Mouse (Mus musculus): ENCODE results near the gene Zfp277. TPM values are rescaled to one million over a fixed set of nuclear protein-coding genes. Genes with fewer than 3 reads are reported as not detected.

The Zfp277 gene
- polyA plus RNA-seq, 1 experiment from 2014 or later: 20.1 TPM

DNA sequence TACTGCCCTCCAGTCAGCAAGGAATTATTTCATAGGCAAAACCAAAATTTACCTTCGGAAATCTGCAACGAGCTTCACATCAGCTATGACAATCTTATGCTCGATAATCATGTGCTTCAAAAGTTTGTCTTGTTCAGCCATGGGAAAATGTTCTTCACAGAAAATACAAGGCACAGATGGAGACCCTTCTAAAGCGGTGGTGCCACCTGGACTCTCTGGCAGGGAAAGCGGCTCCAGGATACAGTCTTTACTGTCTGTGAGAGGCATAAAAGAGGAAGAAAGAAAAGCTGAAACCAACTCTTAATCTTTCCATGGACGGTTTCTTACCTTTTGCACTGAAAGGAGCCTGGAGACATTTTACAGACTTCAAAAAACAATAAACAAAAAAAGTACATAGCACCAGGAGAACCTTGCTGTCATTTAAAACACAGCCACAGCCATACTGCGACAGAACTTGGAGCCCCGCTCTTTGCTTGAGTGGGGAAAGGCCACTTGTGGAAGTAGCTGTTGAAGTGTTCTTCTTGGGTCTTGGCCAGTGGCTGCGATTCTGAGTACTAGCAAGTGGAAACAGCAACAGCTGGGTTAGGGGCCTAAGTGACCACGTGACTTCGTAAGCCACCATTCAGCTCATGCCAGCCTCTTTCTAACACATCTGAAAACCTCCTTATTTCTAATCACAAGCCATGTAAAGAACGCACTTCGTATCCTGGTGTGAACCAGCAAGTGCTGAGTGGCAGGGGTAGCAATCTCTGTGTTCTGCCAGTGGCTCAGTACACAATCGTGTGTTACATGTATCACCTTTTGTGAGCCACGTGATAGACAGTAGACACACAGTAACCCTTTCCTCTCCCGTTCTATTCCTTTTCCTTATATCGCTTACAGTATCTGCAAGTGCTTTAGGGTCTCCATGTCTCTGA, 66.8 kb downstream of the Zfp277 start:
- no peak for DNase-seq (ENCODE audit: low read depth, low spot score)
- POLR2A ChIA-PET: no interaction called here
- ATAC-seq: no peak
- no peaks in the 10 kb centered on the region for H3K27me3 ChIP-seq
- in situ Hi-C loops (cut with MboI; ENCODE audit: low pct_unique_long_range_greater_than_20kb): no loop called here
- CTCF ChIA-PET: interaction anchor here (1.1 to 3.4 kb wide), 2 partner anchors 9 to 10 kb away, joined by 3 to 12 read pairs; no protein-coding TSS in a partner anchor
- no peak for TF ChIP-seq CTCF (IDR thresholded peaks at IDR 0.05)

DNA sequence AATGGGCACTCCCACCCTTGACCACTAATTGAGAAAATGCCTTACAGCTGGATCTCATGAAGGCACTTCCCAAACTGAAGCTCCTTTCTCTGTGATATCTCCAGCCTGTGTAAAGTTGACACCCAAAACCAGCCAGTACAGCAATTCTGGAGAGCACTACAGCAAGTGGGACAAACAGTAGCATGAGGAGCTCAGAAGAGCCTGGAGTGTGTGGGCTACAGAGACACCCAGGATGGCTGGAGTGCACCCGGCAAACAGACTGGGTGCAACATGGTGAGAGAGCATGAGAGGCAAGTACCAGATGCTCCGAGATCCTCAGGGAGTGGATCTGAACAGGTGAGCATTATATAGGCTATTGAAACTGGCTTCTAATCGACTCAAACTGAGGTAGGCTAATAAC, 93.8 kb downstream of the Zfp277 start:
- in situ Hi-C loops (cut with MboI; ENCODE audit: low pct_unique_long_range_greater_than_20kb): no loop called here
- POLR2A ChIA-PET: no interaction called here
- no peak for TF ChIP-seq CTCF (IDR thresholded peaks at IDR 0.05)
- CTCF ChIA-PET: interaction anchor here (2.2 kb wide), 1 partner anchor 18 kb away, joined by 6 read pairs; no protein-coding TSS in a partner anchor
- ATAC-seq: no peak
- no peaks in the 10 kb centered on the region for H3K27me3 ChIP-seq
- no peak for DNase-seq (ENCODE audit: low read depth, low spot score)

DNA sequence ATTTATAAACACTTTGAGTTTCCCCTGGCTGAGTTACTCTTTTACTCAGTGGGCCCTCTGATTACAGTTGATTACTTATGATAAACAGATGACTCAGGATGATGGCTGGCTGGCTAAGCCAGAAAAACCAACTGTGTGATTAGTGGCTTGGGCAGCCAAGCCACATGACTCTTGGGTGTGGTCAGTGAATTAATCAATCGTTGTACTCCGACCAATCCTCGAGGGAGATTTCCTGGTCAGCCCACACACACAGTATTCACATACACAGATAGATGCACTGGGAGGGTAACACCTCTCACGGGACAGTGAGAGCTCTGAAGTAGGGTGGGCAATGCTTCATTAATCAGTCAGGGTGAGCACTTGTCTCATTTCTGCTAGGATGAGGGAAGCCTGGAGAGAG, 97.5 kb downstream of the Zfp277 start:
- CTCF ChIA-PET: no interaction called here
- no peaks in the 10 kb centered on the region for H3K27me3 ChIP-seq
- no peak for TF ChIP-seq CTCF (IDR thresholded peaks at IDR 0.05)
- in situ Hi-C loops (cut with MboI; ENCODE audit: low pct_unique_long_range_greater_than_20kb): no loop called here
- POLR2A ChIA-PET: no interaction called here
- peak; percentile 17 for DNase-seq (ENCODE audit: low read depth, low spot score)
- peak; percentile 21 for ATAC-seq

DNA sequence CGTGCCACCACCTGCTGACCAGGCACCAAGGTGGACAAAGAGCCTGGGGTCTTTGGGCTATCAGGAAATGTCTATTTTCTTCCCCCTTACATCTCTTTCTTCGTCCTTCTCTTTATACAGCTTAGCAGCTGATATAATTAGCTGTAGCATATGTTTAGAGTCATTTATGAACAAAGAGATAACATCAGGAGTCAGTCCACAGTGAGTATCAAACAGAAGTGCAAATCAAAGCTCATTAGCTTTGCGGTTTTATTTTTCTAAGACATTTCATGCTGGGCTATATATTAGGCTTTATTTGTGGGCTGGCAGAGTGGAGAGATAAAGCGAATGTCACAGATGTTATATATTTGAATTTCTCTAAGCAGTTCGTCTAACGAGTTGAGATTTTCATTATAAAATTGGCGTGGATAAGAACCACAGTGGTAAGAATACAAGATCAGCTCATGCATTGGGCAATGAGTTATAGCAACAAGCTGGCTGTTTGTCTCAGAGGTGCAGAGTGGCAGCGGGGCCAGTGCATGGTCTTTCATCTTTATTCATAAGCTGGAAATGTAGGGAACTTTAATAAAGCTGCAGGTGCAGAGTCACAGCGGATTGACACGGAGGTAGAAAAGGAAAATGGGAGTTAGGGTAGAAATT, 98.5 kb downstream of the Zfp277 start:
- ATAC-seq (no peak), DNase-seq (ENCODE audit: low read depth, low spot score) (no peak)
- in situ Hi-C loops (cut with MboI; ENCODE audit: low pct_unique_long_range_greater_than_20kb): no loop called here
- POLR2A ChIA-PET: no interaction called here
- no peaks in the 10 kb centered on the region for H3K27me3 ChIP-seq
- no peak for TF ChIP-seq CTCF (IDR thresholded peaks at IDR 0.05)
- CTCF ChIA-PET: no interaction called here

DNA sequence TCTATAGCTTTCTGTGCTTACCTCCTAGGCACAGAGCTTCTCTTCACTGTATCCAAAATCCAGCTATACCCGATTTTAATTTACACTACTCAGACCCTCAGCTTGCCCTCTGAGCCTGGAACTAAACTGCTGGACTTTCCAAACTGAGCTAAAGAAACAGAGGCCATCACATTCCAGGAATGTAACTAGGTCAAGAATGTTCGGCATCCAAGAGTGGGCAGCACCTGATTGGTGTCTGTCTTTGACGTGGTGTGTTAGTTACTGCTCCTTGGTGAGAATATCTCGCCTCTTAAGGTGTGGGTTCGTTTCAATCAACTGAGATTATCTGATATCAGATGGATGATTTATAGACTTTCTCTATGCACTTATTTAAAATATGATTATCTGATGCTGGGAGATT, 104.3 kb downstream of the Zfp277 start:
- no peak for TF ChIP-seq CTCF (IDR thresholded peaks at IDR 0.05)
- H3K27me3 ChIP-seq: no peaks in the 10 kb centered on the region
- DNase-seq (ENCODE audit: low read depth, low spot score): no peak
- ChIA-PET CTCF (interaction anchor here (1.0 kb wide), 1 partner anchor 11 kb away, joined by 3 read pairs; no protein-coding TSS in a partner anchor), POLR2A (no interaction called here)
- in situ Hi-C loops (cut with MboI; ENCODE audit: low pct_unique_long_range_greater_than_20kb): no loop called here
- peak; percentile 44 for ATAC-seq

DNA sequence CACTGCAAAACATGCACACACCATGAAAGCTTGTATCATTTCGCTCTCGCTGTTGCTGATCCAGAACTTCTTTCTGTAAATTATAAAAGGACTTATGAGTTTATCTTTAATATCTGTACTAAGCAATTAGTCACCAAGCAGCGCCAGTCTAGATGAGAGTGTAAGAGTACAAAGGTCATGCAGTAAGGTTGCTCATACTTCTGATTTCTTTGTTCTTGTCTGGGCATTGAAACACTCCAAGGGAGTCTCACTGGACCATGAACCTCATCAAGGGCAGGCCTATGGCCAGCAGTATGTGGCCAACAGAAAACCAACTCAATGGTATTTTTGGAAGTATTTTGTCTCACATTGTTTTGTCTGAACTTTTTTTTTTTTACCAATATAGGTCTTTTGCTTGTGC, 110.4 kb downstream of the Zfp277 start:
- ChIA-PET CTCF (no interaction called here), POLR2A (no interaction called here)
- H3K27me3 ChIP-seq: no peaks in the 10 kb centered on the region
- TF ChIP-seq CTCF (IDR thresholded peaks at IDR 0.05): no peak
- in situ Hi-C loops (cut with MboI; ENCODE audit: low pct_unique_long_range_greater_than_20kb): no loop called here
- ATAC-seq (no peak), DNase-seq (ENCODE audit: low read depth, low spot score) (peak; percentile 7)

DNA sequence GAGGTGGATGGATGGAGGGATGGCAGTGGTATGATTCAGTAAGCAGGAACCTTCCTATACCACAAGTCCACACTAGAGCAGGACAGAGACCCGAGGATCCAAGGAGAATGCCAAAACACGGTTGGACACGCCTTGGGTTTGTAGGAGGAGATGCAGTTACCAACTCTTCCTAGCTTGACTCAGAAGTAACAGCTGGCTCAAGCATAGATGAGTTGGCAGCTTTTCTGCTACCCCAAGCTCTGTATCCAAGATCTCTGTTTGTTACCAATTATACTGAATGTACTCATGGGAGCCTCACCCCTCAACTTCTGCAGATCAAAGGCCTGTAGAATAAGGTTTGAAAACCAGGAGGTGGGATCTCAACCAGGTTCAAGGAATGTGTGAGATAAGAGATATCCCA, 114.2 kb downstream of the Zfp277 start:
- POLR2A ChIA-PET: no interaction called here
- no peak for TF ChIP-seq CTCF (IDR thresholded peaks at IDR 0.05)
- ATAC-seq: no peak

DNA sequence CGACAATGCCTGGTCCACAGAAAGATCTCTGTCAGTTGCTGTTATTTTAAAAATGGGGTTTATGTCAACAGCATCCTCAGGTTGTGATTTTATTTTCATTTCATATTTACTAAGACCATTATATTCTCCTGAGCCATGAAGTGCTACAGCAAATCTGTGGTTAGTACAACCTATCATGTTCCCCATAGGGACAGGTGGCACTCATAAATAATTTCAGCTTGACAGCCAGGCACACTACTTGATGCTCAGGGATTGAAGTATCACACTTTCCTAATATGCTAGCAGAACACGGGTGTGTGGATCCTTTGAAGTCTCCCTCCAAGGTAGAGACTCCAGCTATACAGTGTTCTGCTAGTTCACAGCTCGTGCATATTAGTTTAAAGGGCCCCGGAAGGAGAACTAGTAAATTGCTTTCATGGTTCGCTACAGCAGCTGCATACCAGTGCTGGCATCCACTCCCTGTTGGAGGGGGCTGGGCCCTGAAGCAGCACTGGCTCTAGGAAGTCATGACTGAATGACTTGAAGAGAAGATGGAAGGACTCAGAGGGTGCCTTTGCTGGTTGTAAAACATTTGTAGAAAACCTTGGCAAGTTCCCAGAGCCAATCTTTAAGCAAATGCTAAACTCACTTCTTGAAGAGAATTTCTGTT, 118.6 kb downstream of the Zfp277 start:
- DNase-seq (ENCODE audit: low read depth, low spot score) (peak; percentile 9), ATAC-seq (peak; percentile 85)
- POLR2A ChIA-PET: no interaction called here

More for the DNA sequence above, 114.2 kb downstream of the Zfp277 start:
- H3K27me3 ChIP-seq: no peaks in the 10 kb centered on the region
- CTCF ChIA-PET: no interaction called here
- in situ Hi-C loops (cut with MboI; ENCODE audit: low pct_unique_long_range_greater_than_20kb): no loop called here
- no peak for DNase-seq (ENCODE audit: low read depth, low spot score)

DNA sequence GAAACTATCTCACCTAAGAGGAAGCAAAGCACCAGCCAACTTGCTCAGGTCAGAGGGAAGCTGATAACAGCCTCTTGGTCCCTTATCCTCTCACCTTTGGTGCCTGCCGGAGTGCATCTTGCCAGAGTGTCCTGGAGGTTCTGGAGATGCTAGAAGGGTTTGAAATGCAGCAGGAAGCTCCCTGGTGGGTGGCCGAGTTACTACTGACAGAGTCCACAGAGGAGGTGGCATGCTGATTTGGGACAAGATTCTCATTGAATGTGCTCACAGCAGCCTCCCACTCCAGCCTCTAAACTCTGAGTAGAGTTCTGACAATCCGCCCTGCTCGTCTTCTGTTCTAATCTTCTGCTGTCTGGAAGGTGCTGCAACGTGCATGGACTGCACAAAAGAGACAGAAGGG, 120.1 kb downstream of the Zfp277 start:
- no peaks in the 10 kb centered on the region for H3K27me3 ChIP-seq
- no peak for DNase-seq (ENCODE audit: low read depth, low spot score)
- ChIA-PET POLR2A (no interaction called here), CTCF (no interaction called here)
- in situ Hi-C loops (cut with MboI; ENCODE audit: low pct_unique_long_range_greater_than_20kb): no loop called here
- no peak for ATAC-seq
- no peak for TF ChIP-seq CTCF (IDR thresholded peaks at IDR 0.05)

More for the DNA sequence above, 118.6 kb downstream of the Zfp277 start:
- in situ Hi-C loops (cut with MboI; ENCODE audit: low pct_unique_long_range_greater_than_20kb): no loop called here
- TF ChIP-seq CTCF (IDR thresholded peaks at IDR 0.05): no peak
- CTCF ChIA-PET: no interaction called here
- no peaks in the 10 kb centered on the region for H3K27me3 ChIP-seq

DNA sequence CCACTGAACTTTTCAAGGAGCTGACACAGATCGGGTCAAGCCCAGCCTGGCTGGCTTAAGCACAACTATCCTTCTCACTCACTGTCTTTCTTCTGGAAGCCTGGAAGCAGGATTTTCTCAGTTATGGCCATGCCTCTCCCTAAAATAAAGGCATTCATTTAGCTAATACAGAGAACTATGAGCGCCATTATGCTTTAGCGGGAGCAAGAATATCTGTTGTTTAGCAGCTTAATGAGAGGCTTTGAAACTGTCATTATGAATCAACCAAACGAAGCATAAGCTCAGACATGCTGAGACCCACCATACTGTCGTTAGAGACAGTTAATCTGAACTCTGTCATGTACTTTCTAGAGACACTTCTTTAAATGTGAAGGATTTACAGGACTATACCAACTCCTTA, 120.9 kb downstream of the Zfp277 start:
- DNase-seq (ENCODE audit: low read depth, low spot score): no peak
- ATAC-seq: no peak
- in situ Hi-C loops (cut with MboI; ENCODE audit: low pct_unique_long_range_greater_than_20kb): no loop called here
- TF ChIP-seq CTCF (IDR thresholded peaks at IDR 0.05): no peak
- ChIA-PET CTCF (interaction anchor here (1.3 kb wide), 1 partner anchor 24 kb away, joined by 3 read pairs; no protein-coding TSS in a partner anchor), POLR2A (no interaction called here)
- no peaks in the 10 kb centered on the region for H3K27me3 ChIP-seq

DNA sequence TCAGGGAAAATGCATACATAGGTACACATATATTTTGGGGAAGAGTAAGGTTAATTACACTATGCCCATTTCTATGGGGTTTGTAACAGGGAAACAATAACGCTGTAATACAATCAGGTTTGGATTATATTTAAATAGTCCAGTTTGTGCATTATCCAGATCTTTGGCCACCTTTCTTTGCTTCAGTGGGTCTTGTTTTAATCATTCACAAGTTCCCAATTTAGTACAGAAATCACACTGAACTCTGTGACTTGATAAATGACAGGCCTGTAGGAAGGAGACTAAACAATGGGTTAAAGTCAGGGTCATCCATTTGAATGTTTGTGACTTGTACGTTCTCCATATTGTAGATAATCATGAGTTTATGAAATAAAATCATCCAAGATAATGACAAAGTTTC, 130.6 kb downstream of the Zfp277 start:
- H3K27me3 ChIP-seq: no peaks in the 10 kb centered on the region
- ChIA-PET POLR2A (no interaction called here), CTCF (no interaction called here)
- no peak for TF ChIP-seq CTCF (IDR thresholded peaks at IDR 0.05)
- no peak for DNase-seq (ENCODE audit: low read depth, low spot score)
- in situ Hi-C loops (cut with MboI; ENCODE audit: low pct_unique_long_range_greater_than_20kb): no loop called here
- ATAC-seq: no peak
